Mouse (Mus musculus): ENCODE data around the gene Wasf1. TPM values are rescaled to one million over a fixed set of nuclear protein-coding genes. Genes with fewer than 3 reads are reported as not detected.

Wasf1 gene
- polyA plus RNA-seq, 1 experiment from 2014 or later, result 1.1 TPM

DNA sequence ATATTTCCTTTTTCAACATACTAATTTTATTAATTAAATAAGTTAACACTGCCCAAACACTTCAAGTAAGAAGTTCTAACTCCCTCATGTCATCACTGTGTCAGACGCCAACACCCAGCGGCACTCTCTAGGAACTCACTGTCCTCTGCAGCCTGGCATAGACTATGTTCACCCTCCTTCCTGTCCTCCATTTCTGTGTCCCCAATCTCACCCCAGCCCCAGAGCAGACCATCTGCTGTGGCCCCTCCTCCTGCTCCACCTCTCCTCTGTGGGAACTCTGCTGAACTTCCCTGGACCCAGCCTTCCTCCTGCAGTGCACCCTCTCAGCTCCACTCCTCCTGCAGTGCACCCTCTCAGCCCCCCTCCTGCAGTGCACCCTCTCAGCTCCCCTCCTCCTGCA, 15.2 kb upstream of the Wasf1 start:
- Histone ChIP-seq H3K4me2 (no peak overlapping the region), H3K36me3 (peaks cover 33% of the 10 kb centered on the region), H3K9ac (no peak overlapping the region), H3K4me3 (replicated peaks) (no peak overlapping the region), H3K9me3 (replicated peaks) (0 out of 2 replicates have a peak, but pooled peaks cover 5% of the 10 kb centered on the region), H3K4me1 (replicated peaks) (peaks cover 5% of the 10 kb centered on the region), H3K27me3 (no peaks in the 10 kb centered on the region), H3K27ac (no peak overlapping the region)
- DNase-seq (no peak), ATAC-seq (ENCODE audit: low read depth) (no peak)
- 87% methylated on average over 2 of the region's 2 CpGs for WGBS (ENCODE audit: insufficient replicate concordance)

- Histone ChIP-seq H3K9ac (no peak overlapping the region), H3K4me3 (replicated peaks) (no peak overlapping the region), H3K4me2 (no peak overlapping the region), H3K4me1 (replicated peaks) (peaks cover 5% of the 10 kb centered on the region), H3K27ac (no peak overlapping the region), H3K9me3 (replicated peaks) (no peaks in the 10 kb centered on the region), H3K27me3 (no peaks in the 10 kb centered on the region), H3K36me3 (peaks cover 10% of the 10 kb centered on the region)
- 86% methylated on average over 2 of the region's 2 CpGs for WGBS (ENCODE audit: insufficient replicate concordance)
- DNase-seq (no peak), ATAC-seq (ENCODE audit: low read depth) (no peak)
Observed at GRCm38 (mm10) chr10:40871301-40871700, 12.0 kb upstream of the Wasf1 start.

GRCm38 (mm10) chr10:40872052-40872451, 11.2 kb upstream of the Wasf1 start:
- no peak for ATAC-seq (ENCODE audit: low read depth)
- no peaks in the 10 kb centered on the region for H3K9me3 ChIP-seq (replicated peaks)
- no peak overlapping the region for H3K4me3 ChIP-seq (replicated peaks)
- no peak overlapping the region for H3K27ac ChIP-seq
- H3K27me3 ChIP-seq, result no peaks in the 10 kb centered on the region
- DNase-seq, result no peak
- no peak overlapping the region for H3K9ac ChIP-seq
- no peak overlapping the region for H3K4me2 ChIP-seq
- H3K36me3 ChIP-seq, result peaks cover 7% of the 10 kb centered on the region
- H3K4me1 ChIP-seq (replicated peaks), result peaks cover 5% of the 10 kb centered on the region
- 52% methylated on average over 2 of the region's 2 CpGs for WGBS (ENCODE audit: insufficient replicate concordance)

- WGBS (ENCODE audit: insufficient replicate concordance), result 66% methylated on average over 3 of the region's 3 CpGs
- no peak overlapping the region for H3K4me3 ChIP-seq (replicated peaks)
- H3K36me3 ChIP-seq, result peaks cover 3% of the 10 kb centered on the region; the same call in 1 of the 2 replicates
- no peak overlapping the region for H3K9ac ChIP-seq
- DNase-seq (no peak), ATAC-seq (ENCODE audit: low read depth) (no peak)
- H3K27me3 ChIP-seq, result no peaks in the 10 kb centered on the region
- H3K9me3 ChIP-seq (replicated peaks), result no peaks in the 10 kb centered on the region
- H3K4me1 ChIP-seq (replicated peaks), result peaks cover 14% of the 10 kb centered on the region
- no peak overlapping the region for H3K4me2 ChIP-seq
- H3K27ac ChIP-seq, result no peak overlapping the region
Observed at GRCm38 (mm10) chr10:40878246-40878645, 5.0 kb upstream of the Wasf1 start.

DNA sequence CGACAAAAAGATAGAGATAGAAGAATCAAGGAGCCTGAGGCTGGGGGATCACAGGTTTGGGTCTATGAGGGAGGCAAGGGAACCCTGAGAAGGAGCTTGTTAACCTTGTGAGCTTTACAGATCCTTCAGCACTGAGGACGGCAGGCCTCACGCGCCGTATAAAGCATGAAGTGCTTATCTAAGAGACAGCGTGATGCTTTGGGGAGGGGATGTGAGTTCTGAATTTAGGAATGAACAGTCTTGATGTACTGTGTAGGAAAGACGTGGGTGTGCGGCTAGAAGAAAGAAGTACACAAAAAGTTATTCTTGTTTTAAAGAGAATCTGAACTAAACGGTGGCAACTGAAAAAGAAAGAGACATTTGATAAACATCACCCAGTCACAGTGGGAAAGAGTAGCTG, 3.3 kb upstream of the Wasf1 start:
- ATAC-seq (ENCODE audit: low read depth) (no peak), DNase-seq (no peak)
- Histone ChIP-seq H3K27ac (no peak overlapping the region), H3K9ac (no peak overlapping the region), H3K27me3 (peaks cover 15% of the 10 kb centered on the region), H3K4me2 (no peak overlapping the region), H3K9me3 (replicated peaks) (no peaks in the 10 kb centered on the region), H3K4me1 (replicated peaks) (peaks cover 28% of the 10 kb centered on the region), H3K36me3 (peaks cover 3% of the 10 kb centered on the region; the same call in 1 of the 2 replicates), H3K4me3 (replicated peaks) (no peak overlapping the region)
- WGBS (ENCODE audit: insufficient replicate concordance), result 81% methylated on average over 9 of the region's 9 CpGs

- peak overlapping the region; percentile 84 for H3K4me3 ChIP-seq (replicated peaks)
- 74% methylated on average over 3 of the region's 3 CpGs for WGBS (ENCODE audit: insufficient replicate concordance)
Observed at GRCm38 (mm10) chr10:40881236-40881635, 2.0 kb upstream of the Wasf1 start.

DNA sequence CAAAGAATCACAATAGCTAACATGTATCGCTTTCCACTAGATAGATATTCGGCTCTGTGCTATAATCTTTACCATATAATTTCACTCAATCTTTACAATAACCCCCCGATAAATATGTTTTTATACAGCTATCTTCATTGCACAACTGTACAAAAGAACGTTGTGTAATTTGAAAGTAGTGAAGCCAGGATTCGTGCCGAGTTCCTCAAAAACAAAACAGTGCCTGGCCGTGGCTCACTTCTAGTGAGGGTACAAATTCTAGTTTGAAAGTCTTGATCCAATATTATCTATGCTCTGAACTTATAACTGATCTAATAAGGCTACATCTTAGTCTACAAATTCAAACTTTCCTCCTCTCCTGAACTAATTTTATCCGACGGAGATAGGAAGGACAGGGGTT, 942 bp upstream of the Wasf1 start:
- peaks cover 28% of the 10 kb centered on the region for H3K4me1 ChIP-seq (replicated peaks)
- no peak for DNase-seq
- peaks cover 3% of the 10 kb centered on the region; the same call in 1 of the 2 replicates for H3K36me3 ChIP-seq
- 9% methylated on average over 9 of the region's 9 CpGs for WGBS (ENCODE audit: insufficient replicate concordance)
- H3K9me3 ChIP-seq (replicated peaks), result no peaks in the 10 kb centered on the region
- H3K4me2 ChIP-seq, result peak overlapping the region; percentile 98
- peak overlapping the region; percentile 84 for H3K4me3 ChIP-seq (replicated peaks)
- peaks cover 21% of the 10 kb centered on the region for H3K27me3 ChIP-seq
- peak overlapping the region; percentile 81 for H3K27ac ChIP-seq
- H3K9ac ChIP-seq, result peak overlapping the region; percentile 89
- no peak for ATAC-seq (ENCODE audit: low read depth)

More at GRCm38 (mm10) chr10:40881236-40881635, 2.0 kb upstream of the Wasf1 start:
- peak overlapping the region; percentile 98; the same call in 1 of the 2 replicates for H3K4me2 ChIP-seq
- DNase-seq (no peak), ATAC-seq (ENCODE audit: low read depth) (no peak)
- H3K9me3 ChIP-seq (replicated peaks), result no peaks in the 10 kb centered on the region
- no peak overlapping the region for H3K27ac ChIP-seq
- peaks cover 28% of the 10 kb centered on the region for H3K4me1 ChIP-seq (replicated peaks)
- no peak overlapping the region for H3K9ac ChIP-seq
- H3K36me3 ChIP-seq, result peaks cover 3% of the 10 kb centered on the region; the same call in 1 of the 2 replicates
- peaks cover 21% of the 10 kb centered on the region for H3K27me3 ChIP-seq

- Histone ChIP-seq H3K36me3 (peaks cover 3% of the 10 kb centered on the region; the same call in 1 of the 2 replicates), H3K4me3 (replicated peaks) (peak overlapping the region; percentile 84), H3K9ac (peak overlapping the region; percentile 67), H3K27ac (no peak overlapping the region), H3K9me3 (replicated peaks) (no peaks in the 10 kb centered on the region), H3K27me3 (peaks cover 24% of the 10 kb centered on the region), H3K4me2 (peak overlapping the region; percentile 98), H3K4me1 (replicated peaks) (peaks cover 28% of the 10 kb centered on the region)
- DNase-seq (no peak), ATAC-seq (ENCODE audit: low read depth) (peak; percentile 47)
- WGBS (ENCODE audit: insufficient replicate concordance), result under 1% methylated on average over 77 of the region's 87 CpGs
Observed at GRCm38 (mm10) chr10:40883644-40884278, 486 bp downstream of the Wasf1 start.

DNA sequence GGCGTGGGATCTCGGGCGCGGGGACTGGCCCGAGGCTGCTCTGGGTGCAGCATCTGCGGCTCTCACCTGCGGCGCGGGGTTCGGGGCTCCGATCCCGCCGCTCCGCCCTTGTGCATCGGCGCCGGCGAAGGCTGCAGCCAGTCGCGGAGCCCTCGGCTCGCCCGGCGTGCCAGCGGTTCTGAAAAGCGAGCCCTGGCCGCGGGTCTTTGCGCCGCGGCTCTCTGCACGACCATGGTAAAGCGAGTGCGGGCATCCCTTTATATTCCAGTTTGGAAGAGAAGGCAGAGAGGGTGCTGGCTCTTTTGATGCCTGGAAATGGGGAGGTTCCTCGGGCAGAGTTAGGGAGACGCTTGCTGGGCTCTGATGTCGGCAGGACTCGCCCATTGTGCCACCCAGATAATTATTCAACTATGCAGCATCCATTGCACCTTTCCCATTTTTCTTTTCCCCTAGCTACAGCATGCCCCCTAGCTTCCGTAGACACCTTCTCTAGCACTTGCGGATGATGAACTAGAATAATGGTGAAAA, 1.1 kb downstream of the Wasf1 start:
- peaks cover 28% of the 10 kb centered on the region for H3K4me1 ChIP-seq (replicated peaks)
- peak overlapping the region; percentile 98 for H3K4me2 ChIP-seq
- H3K9me3 ChIP-seq (replicated peaks), result no peaks in the 10 kb centered on the region
- H3K27me3 ChIP-seq, result peaks cover 24% of the 10 kb centered on the region
- no peak for ATAC-seq (ENCODE audit: low read depth)
- peak overlapping the region; percentile 67 for H3K9ac ChIP-seq
- peak overlapping the region; percentile 84 for H3K4me3 ChIP-seq (replicated peaks)
- peak; percentile 22 for DNase-seq
- H3K36me3 ChIP-seq, result peaks cover 3% of the 10 kb centered on the region; the same call in 1 of the 2 replicates
- H3K27ac ChIP-seq, result no peak overlapping the region
- under 1% methylated on average over 40 of the region's 40 CpGs for WGBS (ENCODE audit: insufficient replicate concordance)

GRCm38 (mm10) chr10:40885432-40885831, 2.2 kb downstream of the Wasf1 start:
- H3K4me1 ChIP-seq (replicated peaks), result peaks cover 28% of the 10 kb centered on the region
- H3K9me3 ChIP-seq (replicated peaks), result no peaks in the 10 kb centered on the region
- no peak overlapping the region for H3K4me2 ChIP-seq
- ATAC-seq (ENCODE audit: low read depth), result no peak
- no peak for DNase-seq
- no peaks in the 10 kb centered on the region for H3K36me3 ChIP-seq
- H3K4me3 ChIP-seq (replicated peaks), result no peak overlapping the region
- 69% methylated on average over 7 of the region's 7 CpGs for WGBS (ENCODE audit: insufficient replicate concordance)
- H3K27me3 ChIP-seq, result peaks cover 24% of the 10 kb centered on the region
- no peak overlapping the region for H3K9ac ChIP-seq
- H3K27ac ChIP-seq, result no peak overlapping the region

DNA sequence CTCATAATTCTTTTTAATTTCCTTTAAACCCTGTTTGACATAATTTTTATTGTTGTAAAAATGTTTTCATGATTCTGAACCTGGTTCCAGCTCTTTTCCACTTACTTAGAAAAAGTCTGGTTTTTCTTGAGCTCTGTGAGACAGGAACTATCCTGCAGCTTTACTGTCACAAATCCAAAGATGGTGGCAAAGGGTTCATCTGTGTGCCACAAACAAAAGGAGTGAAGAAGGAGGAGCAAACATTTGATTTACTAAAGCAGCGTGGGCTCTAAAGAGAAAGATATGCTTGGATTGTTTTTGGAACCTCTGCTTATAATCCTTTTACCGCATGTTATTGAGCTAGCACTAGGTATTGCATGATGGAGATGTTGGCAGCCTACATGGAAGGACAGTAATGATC, 4.0 kb downstream of the Wasf1 start:
- H3K9me3 ChIP-seq (replicated peaks), result no peaks in the 10 kb centered on the region
- no peak overlapping the region for H3K4me2 ChIP-seq
- WGBS (ENCODE audit: insufficient replicate concordance), result 74% methylated on average over 2 of the region's 2 CpGs
- DNase-seq (no peak), ATAC-seq (ENCODE audit: low read depth) (no peak)
- H3K4me1 ChIP-seq (replicated peaks), result peaks cover 14% of the 10 kb centered on the region
- H3K27me3 ChIP-seq, result peaks cover 24% of the 10 kb centered on the region
- H3K36me3 ChIP-seq, result no peaks in the 10 kb centered on the region
- H3K27ac ChIP-seq, result no peak overlapping the region
- no peak overlapping the region for H3K9ac ChIP-seq
- no peak overlapping the region for H3K4me3 ChIP-seq (replicated peaks)

DNA sequence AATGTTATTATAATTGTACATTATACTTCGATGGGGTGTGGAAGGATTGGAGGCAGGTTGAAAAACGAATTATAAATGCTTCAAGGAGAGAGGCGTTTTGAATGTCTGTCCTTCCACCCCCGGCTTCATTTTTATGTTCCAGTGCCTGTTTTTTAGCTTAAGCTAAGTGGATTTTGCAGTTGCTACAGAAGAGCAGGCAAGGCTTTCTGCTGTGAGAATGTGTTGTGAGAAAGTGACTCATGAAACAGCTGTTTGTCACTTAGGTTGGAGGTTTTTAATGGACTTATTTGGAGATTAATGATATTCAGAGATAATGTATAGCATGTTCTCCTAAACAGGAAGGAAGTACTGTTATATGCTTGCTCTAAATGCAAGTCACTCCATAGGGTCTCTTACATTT, 5.9 kb downstream of the Wasf1 start:
- Histone ChIP-seq H3K9me3 (replicated peaks) (no peaks in the 10 kb centered on the region), H3K9ac (no peak overlapping the region), H3K4me3 (replicated peaks) (no peak overlapping the region), H3K36me3 (no peaks in the 10 kb centered on the region), H3K27ac (no peak overlapping the region), H3K4me2 (no peak overlapping the region), H3K27me3 (peaks cover 16% of the 10 kb centered on the region), H3K4me1 (replicated peaks) (peaks cover 5% of the 10 kb centered on the region)
- no peak for DNase-seq
- no peak for ATAC-seq (ENCODE audit: low read depth)
- 57% methylated on average over 4 of the region's 4 CpGs for WGBS (ENCODE audit: insufficient replicate concordance)
